Mouse (Mus musculus) embryonic facial prominence, embryonic 15.5 days (tissue): ENCODE measurements around the gene Ntrk3. TPM values are rescaled to one million over a fixed set of nuclear protein-coding genes. Genes with fewer than 3 reads are reported as not detected.

ENCODE experiments used
- ATAC-seq: fragments of 200-750 bp; cut with Nextera tagmentation; 2 replicates; pipeline ENCODE4 v1.8.0; 2017; ENCODE audit warnings: low read depth, moderate TSS enrichment; ENCODE audit not compliant: insufficient number of reproducible peaks, low FRiP score, low TSS enrichment
- H3K27ac ChIP-seq: fragments of 300-500 bp; sonication (generic); replicated peaks from 2 replicates; pipeline ENCODE4 v1.5.1; 2015; ENCODE audit warnings: mild to moderate bottlenecking, inconsistent platforms
- H3K27me3 ChIP-seq: fragments of 300-500 bp; sonication (generic); 2 replicates; pipeline ENCODE4 v1.6.1; 2015; ENCODE audit warnings: inconsistent platforms
- H3K36me3 ChIP-seq: fragments of 300-500 bp; sonication (generic); 2 replicates; pipeline ENCODE4 v1.6.1; 2015; ENCODE audit warnings: mild to moderate bottlenecking, inconsistent platforms
- H3K4me1 ChIP-seq: fragments of 300-500 bp; sonication (generic); 2 replicates; pipeline ENCODE4 v1.6.1; 2015; ENCODE audit warnings: inconsistent platforms
- H3K4me2 ChIP-seq: fragments of 300-500 bp; sonication (generic); replicated peaks from 2 replicates; pipeline ENCODE4 v1.6.1; 2015; ENCODE audit warnings: mild to moderate bottlenecking, inconsistent platforms
- H3K4me3 ChIP-seq: fragments of 300-500 bp; sonication (generic); replicated peaks from 2 replicates; pipeline ENCODE4 v1.5.1; 2015; ENCODE audit warnings: mild to moderate bottlenecking, inconsistent platforms
- H3K9ac ChIP-seq: fragments of 300-500 bp; sonication (generic); 2 replicates; pipeline ENCODE4 v1.6.1; 2015; ENCODE audit warnings: inconsistent platforms
- H3K9me3 ChIP-seq: fragments of 300-500 bp; sonication (generic); replicated peaks from 2 replicates; pipeline ENCODE4 v1.6.1; 2016; ENCODE audit warnings: inconsistent platforms
- WGBS: fragments of 180-500 bp; shearing (Covaris S2); methylation state at CpG from one replicate; pipeline ENCODE4 v1.1.7; 2015; 5-methylcytosine and 5-hydroxymethylcytosine counted together
- polyA plus RNA-seq: library from polyadenylated mRNA; unstranded; fragments of >200 nt; fragmentation: Nextera tagmentation; extraction: Ambion mirVana; gene quantifications from 2 replicates; pipeline ENCODE4 v1.2.1, GENCODE M21; 2015

Gene Ntrk3
- polyA plus RNA-seq, 1 experiment from 2014 or later, result 4.0 TPM

GRCm38 (mm10) chr7:78754458-78755000, 16.7 kb upstream of the Ntrk3 start:
- no peak overlapping the region for H3K27ac ChIP-seq
- no peaks in the 10 kb centered on the region for H3K36me3 ChIP-seq
- no peak for ATAC-seq
- 0 out of 2 replicates have a peak, but pooled peaks cover 4% of the 10 kb centered on the region for H3K27me3 ChIP-seq
- WGBS, result 61% methylated on average over 8 of the region's 8 CpGs
- no peaks in the 10 kb centered on the region for H3K9me3 ChIP-seq
- no peaks in the 10 kb centered on the region for H3K4me1 ChIP-seq
- H3K4me3 ChIP-seq, result no peak overlapping the region
- H3K4me2 ChIP-seq, result no peak overlapping the region
- H3K9ac ChIP-seq, result no peak overlapping the region

GRCm38 (mm10) chr7:78753752-78754457, 16.1 kb upstream of the Ntrk3 start:
- WGBS, result 71% methylated on average over 7 of the region's 7 CpGs
- no peak for ATAC-seq
- H3K9ac ChIP-seq, result no peak overlapping the region

GRCm38 (mm10) chr7:78752961-78753360, 15.1 kb upstream of the Ntrk3 start:
- Histone ChIP-seq H3K4me2 (no peak overlapping the region), H3K27ac (no peak overlapping the region), H3K9ac (no peak overlapping the region), H3K27me3 (0 out of 2 replicates have a peak, but pooled peaks cover 4% of the 10 kb centered on the region), H3K36me3 (no peaks in the 10 kb centered on the region), H3K9me3 (no peaks in the 10 kb centered on the region), H3K4me1 (no peaks in the 10 kb centered on the region), H3K4me3 (no peak overlapping the region)
- 88% methylated on average over 4 of the region's 4 CpGs for WGBS
- ATAC-seq, result no peak

More at GRCm38 (mm10) chr7:78753752-78754457, 16.1 kb upstream of the Ntrk3 start:
- Histone ChIP-seq H3K27me3 (0 out of 2 replicates have a peak, but pooled peaks cover 4% of the 10 kb centered on the region), H3K4me1 (no peaks in the 10 kb centered on the region), H3K4me3 (no peak overlapping the region), H3K9me3 (no peaks in the 10 kb centered on the region), H3K4me2 (no peak overlapping the region), H3K27ac (no peak overlapping the region), H3K36me3 (no peaks in the 10 kb centered on the region)

GRCm38 (mm10) chr7:78743731-78744385, 6.0 kb upstream of the Ntrk3 start:
- Histone ChIP-seq H3K9ac (no peak overlapping the region), H3K9me3 (no peaks in the 10 kb centered on the region), H3K27ac (no peak overlapping the region), H3K27me3 (no peaks in the 10 kb centered on the region), H3K36me3 (no peaks in the 10 kb centered on the region), H3K4me1 (no peaks in the 10 kb centered on the region), H3K4me2 (no peak overlapping the region), H3K4me3 (no peak overlapping the region)
- no peak for ATAC-seq
- 72% methylated on average over 5 of the region's 5 CpGs for WGBS

- H3K27me3 ChIP-seq, result no peaks in the 10 kb centered on the region
- ATAC-seq, result no peak
- no peaks in the 10 kb centered on the region for H3K36me3 ChIP-seq
- no peaks in the 10 kb centered on the region for H3K9me3 ChIP-seq
- H3K27ac ChIP-seq, result no peak overlapping the region
- H3K9ac ChIP-seq, result no peak overlapping the region
- no peaks in the 10 kb centered on the region for H3K4me1 ChIP-seq
- no peak overlapping the region for H3K4me3 ChIP-seq
- WGBS, result 79% methylated on average over 8 of the region's 8 CpGs
- H3K4me2 ChIP-seq, result no peak overlapping the region
Measured at GRCm38 (mm10) chr7:78739351-78740000, 1.7 kb upstream of the Ntrk3 start.

GRCm38 (mm10) chr7:78737196-78737595, 616 bp downstream of the Ntrk3 start:
- no peaks in the 10 kb centered on the region for H3K9me3 ChIP-seq
- H3K27me3 ChIP-seq, result no peaks in the 10 kb centered on the region
- H3K36me3 ChIP-seq, result no peaks in the 10 kb centered on the region
- H3K4me2 ChIP-seq, result no peak overlapping the region
- no peak overlapping the region for H3K9ac ChIP-seq
- no peak for ATAC-seq
- H3K4me3 ChIP-seq, result no peak overlapping the region
- no peak overlapping the region for H3K27ac ChIP-seq
- H3K4me1 ChIP-seq, result no peaks in the 10 kb centered on the region
- WGBS, result 89% methylated on average over 6 of the region's 6 CpGs

- Histone ChIP-seq H3K9me3 (no peaks in the 10 kb centered on the region), H3K27me3 (no peaks in the 10 kb centered on the region), H3K4me1 (no peaks in the 10 kb centered on the region), H3K4me3 (no peak overlapping the region), H3K27ac (no peak overlapping the region), H3K4me2 (no peak overlapping the region), H3K36me3 (no peaks in the 10 kb centered on the region), H3K9ac (no peak overlapping the region)
- ATAC-seq, result no peak
- 82% methylated on average over 8 of the region's 8 CpGs for WGBS
Measured at GRCm38 (mm10) chr7:78731391-78731790, 6.4 kb downstream of the Ntrk3 start.

- Histone ChIP-seq H3K4me3 (no peak overlapping the region), H3K27ac (no peak overlapping the region), H3K36me3 (no peaks in the 10 kb centered on the region), H3K27me3 (no peaks in the 10 kb centered on the region), H3K9ac (no peak overlapping the region), H3K4me1 (no peaks in the 10 kb centered on the region), H3K9me3 (no peaks in the 10 kb centered on the region), H3K4me2 (no peak overlapping the region)
- 64% methylated on average over 4 of the region's 4 CpGs for WGBS
- no peak for ATAC-seq
Measured at GRCm38 (mm10) chr7:78724591-78724990, 13.2 kb downstream of the Ntrk3 start.

GRCm38 (mm10) chr7:78722051-78722450, 15.8 kb downstream of the Ntrk3 start:
- Histone ChIP-seq H3K9me3 (no peaks in the 10 kb centered on the region), H3K27me3 (no peaks in the 10 kb centered on the region), H3K36me3 (no peaks in the 10 kb centered on the region), H3K9ac (no peak overlapping the region), H3K27ac (no peak overlapping the region), H3K4me2 (no peak overlapping the region), H3K4me1 (no peaks in the 10 kb centered on the region), H3K4me3 (no peak overlapping the region)
- no peak for ATAC-seq
- 94% methylated on average over 4 of the region's 4 CpGs for WGBS

GRCm38 (mm10) chr7:78720989-78721816, 16.6 kb downstream of the Ntrk3 start:
- no peaks in the 10 kb centered on the region for H3K4me1 ChIP-seq
- no peaks in the 10 kb centered on the region for H3K9me3 ChIP-seq
- H3K4me2 ChIP-seq, result no peak overlapping the region
- H3K27ac ChIP-seq, result no peak overlapping the region
- no peak for ATAC-seq
- H3K9ac ChIP-seq, result no peak overlapping the region
- WGBS, result 85% methylated on average over 9 of the region's 9 CpGs
- H3K4me3 ChIP-seq, result no peak overlapping the region
- H3K27me3 ChIP-seq, result no peaks in the 10 kb centered on the region
- H3K36me3 ChIP-seq, result no peaks in the 10 kb centered on the region
